Mouse (Mus musculus): ENCODE data around the gene Tent5b.

Gene Tent5b

GRCm38 (mm10) chr4:133471135-133471821 lies 8.7 kb upstream of the Tent5b start:
- in situ Hi-C loops (cut with MseI, MboI), result loop anchor here in 1 of 2 experiments (5.0 kb wide), 1 partner anchor 41 kb away; no protein-coding TSS in a partner anchor

DNA sequence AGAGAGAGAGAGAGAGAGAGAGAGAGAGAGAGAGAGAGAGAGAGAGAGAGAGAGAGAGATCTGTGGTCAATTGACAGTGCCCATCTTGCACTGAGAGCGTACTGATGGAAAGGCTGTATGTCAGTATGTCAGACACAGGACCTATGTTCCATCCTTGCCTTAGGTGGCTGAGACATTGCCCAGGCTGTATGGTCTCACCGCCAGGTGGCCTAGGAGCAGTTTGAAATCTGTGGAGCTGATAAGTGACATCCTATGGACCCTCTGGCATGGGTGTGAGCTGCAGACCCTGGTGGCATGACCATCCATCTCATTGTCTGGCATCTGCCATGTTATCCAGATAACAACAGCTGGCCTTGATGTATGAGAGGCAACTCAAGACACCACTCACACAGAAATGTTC lies 6.1 kb upstream of the Tent5b start:
- in situ Hi-C loops (cut with MseI, MboI), result loop anchor here in 1 of 2 experiments (5.0 kb wide), 1 partner anchor 38 kb away; no protein-coding TSS in a partner anchor

- in situ Hi-C loops (cut with MseI, MboI), result no loop called here
These were observed 229 bp downstream of the Tent5b start for GRCm38 (mm10) chr4:133480185-133480537.

DNA sequence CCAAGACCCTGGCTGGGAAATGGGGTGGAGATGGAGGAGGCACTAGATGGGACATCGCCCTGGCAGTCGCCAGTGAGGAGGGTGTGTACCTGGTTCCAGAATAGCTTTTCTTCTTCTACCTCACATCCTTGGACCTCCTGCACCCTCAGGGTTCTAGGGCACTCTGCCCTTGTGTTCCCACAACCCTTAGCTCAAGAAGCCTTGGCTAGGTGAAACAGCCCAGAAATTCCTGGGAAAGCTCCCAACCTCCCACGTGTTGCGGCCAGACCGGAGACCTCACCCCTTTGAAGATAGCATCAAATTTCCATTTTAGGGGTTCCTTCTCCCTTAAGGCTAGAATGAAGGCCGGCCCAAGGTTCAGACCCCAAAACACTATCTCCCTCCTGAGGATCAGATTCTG lies 822 bp downstream of the Tent5b start:
- in situ Hi-C loops (cut with MseI, MboI), result no loop called here

GRCm38 (mm10) chr4:133481488-133481887 lies 1.6 kb downstream of the Tent5b start:
- in situ Hi-C loops (cut with MseI, MboI), result no loop called here

DNA sequence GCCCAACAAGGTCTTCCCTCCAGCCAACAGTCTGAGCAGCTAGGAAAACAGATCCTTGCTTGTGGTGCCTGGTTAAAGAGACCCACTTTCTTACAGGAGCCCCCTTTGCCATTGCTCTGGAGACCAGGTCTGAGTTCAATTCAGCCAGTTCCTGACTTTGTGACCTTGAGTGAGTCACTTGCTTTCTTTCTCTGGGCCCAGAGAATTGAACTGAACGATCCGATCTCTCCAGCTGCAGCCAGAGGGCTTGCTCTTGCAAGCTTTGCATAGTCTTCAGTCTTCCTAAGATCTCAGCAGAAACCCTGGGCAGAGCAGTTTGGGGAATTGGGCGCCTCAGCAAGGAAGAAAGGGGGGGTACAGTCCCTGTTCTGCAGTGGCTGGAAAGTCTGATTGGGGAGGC lies 2.5 kb downstream of the Tent5b start:
- in situ Hi-C loops (cut with MseI, MboI), result no loop called here

DNA sequence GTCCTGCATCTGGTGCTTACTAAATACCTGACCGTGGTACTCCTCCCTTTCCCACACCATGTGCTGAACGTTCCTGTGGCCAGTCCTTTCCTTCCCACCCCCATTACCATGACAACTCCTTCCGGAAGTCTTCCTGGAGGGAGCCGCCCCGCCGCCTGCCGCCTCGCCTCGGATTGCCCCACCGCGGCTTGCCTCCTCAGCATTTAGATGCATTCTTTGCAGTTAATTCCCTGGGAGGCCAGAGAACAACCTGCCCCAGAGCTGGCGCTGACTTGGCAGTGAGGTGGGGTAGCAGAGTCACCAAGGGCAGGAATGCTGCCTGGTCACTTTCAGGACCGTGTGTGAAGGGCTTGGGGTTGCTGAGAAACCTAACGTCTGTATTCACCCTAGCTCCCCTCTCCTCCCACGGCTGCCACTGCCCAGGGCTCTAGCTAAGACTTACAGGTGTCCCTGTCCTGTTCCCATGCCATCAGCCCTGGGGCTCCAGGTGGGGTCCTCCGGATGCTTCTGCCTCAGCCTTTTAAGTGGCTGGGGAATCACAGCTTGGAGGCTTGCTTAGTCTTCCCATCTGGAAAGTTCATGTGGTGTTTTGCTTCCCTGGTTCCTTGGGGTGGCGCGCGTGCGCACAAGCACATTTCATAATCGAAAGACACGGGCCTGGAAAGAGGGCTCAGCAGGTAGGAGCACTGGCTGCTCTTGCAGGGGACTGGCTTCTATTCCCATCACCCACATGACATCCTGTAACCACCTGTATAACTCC lies 4.5 kb downstream of the Tent5b start:
- in situ Hi-C loops (cut with MseI, MboI), result no loop called here

- in situ Hi-C loops (cut with MseI, MboI), result no loop called here
These were observed 5.9 kb downstream of the Tent5b start for GRCm38 (mm10) chr4:133485691-133486425.

GRCm38 (mm10) chr4:133486673-133487357 lies 6.9 kb downstream of the Tent5b start:
- in situ Hi-C loops (cut with MseI, MboI), result no loop called here

GRCm38 (mm10) chr4:133488619-133489392 lies 8.9 kb downstream of the Tent5b start:
- in situ Hi-C loops (cut with MseI, MboI), result no loop called here

- in situ Hi-C loops (cut with MseI, MboI), result no loop called here
These were observed 9.7 kb downstream of the Tent5b start for GRCm38 (mm10) chr4:133489489-133490245.

- in situ Hi-C loops (cut with MseI, MboI), result no loop called here
These were observed 11.9 kb downstream of the Tent5b start for GRCm38 (mm10) chr4:133491800-133492199.

GRCm38 (mm10) chr4:133493895-133494294 lies 14.0 kb downstream of the Tent5b start:
- in situ Hi-C loops (cut with MseI, MboI), result no loop called here

DNA sequence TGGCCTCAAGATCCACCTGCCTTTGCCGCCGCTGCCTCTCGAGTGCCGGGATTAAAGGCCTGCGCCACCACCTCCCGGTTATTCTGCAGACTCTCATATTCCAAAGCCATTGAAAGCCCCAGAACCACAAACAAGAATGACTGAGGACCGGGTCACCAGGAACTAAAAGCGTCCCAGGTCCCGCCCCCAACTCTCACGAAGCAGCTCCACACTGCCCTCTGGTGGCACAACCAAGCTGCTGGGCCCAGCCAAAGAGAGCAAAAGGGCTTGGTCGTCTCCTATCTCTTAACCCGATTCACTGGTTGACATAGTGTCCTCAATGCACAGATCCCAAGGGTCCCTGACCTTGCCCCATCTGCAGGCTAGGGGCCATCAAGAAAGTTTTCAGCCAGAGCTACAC lies 14.5 kb downstream of the Tent5b start:
- in situ Hi-C loops (cut with MseI, MboI), result no loop called here

DNA sequence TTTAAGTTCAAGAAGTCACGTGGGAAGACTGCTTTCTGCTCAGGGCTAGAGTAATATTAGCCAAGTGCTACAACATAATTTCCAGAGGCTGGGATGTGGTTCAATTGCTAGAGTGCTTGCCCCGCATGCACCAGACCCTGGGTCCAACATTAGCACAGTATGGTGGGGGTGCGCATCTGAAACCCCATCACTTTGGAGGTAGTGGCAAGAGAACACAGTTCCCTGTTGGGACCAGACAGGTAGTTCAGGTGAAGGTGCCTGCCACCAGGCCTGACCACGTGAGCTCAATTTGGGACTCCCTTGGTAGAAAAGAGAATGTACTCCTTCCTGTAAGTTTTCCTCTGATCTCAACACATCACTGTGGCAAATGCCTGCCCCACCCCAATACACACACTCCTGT lies 14.9 kb downstream of the Tent5b start:
- in situ Hi-C loops (cut with MseI, MboI), result no loop called here

- in situ Hi-C loops (cut with MseI, MboI), result no loop called here
These were observed 15.8 kb downstream of the Tent5b start for GRCm38 (mm10) chr4:133495711-133496110.

DNA sequence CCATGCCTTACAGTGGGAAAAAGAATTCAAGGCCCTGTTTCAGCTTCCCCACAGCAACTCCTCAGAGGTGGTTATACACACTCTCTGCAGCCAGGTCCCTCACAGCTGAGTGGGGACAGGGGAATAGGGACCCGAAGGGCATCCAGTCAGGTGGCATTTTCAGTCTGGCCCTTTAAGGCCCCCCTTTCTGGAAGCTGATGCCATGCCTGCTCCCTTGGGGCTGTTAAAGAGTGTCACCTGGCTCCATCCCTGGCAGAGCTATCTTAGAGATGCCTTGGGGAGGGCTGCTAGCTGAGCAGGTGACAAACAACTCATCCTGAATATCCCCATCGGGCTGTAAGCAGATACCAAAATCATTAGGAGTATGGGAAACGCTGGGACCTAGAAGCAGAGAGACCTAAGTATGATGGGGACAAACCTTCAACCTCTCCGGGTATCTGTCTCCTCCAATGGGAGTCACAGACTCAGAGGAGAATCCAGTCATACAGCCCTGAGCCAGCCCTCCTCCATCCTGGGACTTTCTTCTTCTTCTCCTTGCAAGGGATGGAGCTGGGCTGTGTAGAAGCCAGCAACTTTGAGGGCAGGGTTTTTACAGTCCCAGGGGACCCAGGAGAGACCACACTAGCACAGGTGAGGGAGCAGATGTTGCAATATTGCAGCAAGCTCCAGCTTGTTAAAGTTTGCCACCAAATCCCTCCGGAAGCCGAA lies 17.0 kb downstream of the Tent5b start:
- in situ Hi-C loops (cut with MseI, MboI), result no loop called here

- in situ Hi-C loops (cut with MseI, MboI), result no loop called here
These were observed 17.7 kb downstream of the Tent5b start for GRCm38 (mm10) chr4:133497461-133498159.

- in situ Hi-C loops (cut with MseI, MboI), result no loop called here
These were observed 18.3 kb downstream of the Tent5b start, which contains the start of gene Trnp1 for GRCm38 (mm10) chr4:133498160-133498724. Gene Trnp1 (minus strand): TSS chr4:133498550.
